Mouse (Mus musculus) stomach, embryonic 14.5 days (tissue): ENCODE data around the gene Map1b. TPM values are rescaled to one million over a fixed set of nuclear protein-coding genes. Genes with fewer than 3 reads are reported as not detected.

ENCODE experiments used
- ATAC-seq: fragments of 200-750 bp; cut with Nextera tagmentation; 2 replicates; pipeline ENCODE4 v1.8.0; 2017; ENCODE audit warnings: low read depth, moderate TSS enrichment; ENCODE audit not compliant: insufficient number of reproducible peaks, insufficient read depth, low FRiP score
- H3K27ac ChIP-seq: fragments of 300-500 bp; sonication (generic); 2 replicates; pipeline ENCODE4 v1.5.1; 2014; ENCODE audit warnings: mild to moderate bottlenecking, low read length, moderate library complexity, mixed read lengths
- H3K27me3 ChIP-seq: fragments of 300-500 bp; sonication (generic); 2 replicates; pipeline ENCODE4 v1.6.1; 2014; ENCODE audit warnings: low read length, control low read depth, mixed read lengths; ENCODE audit not compliant: control insufficient read depth, insufficient read depth
- H3K36me3 ChIP-seq: fragments of 300-500 bp; sonication (generic); 2 replicates; pipeline ENCODE4 v1.6.1; 2014; ENCODE audit warnings: mild to moderate bottlenecking, control low read depth, low read length, moderate library complexity, mixed read lengths; ENCODE audit not compliant: control insufficient read depth, insufficient read depth
- H3K4me1 ChIP-seq: fragments of 300-500 bp; sonication (generic); 2 replicates; pipeline ENCODE4 v1.6.1; 2014; ENCODE audit warnings: low read length, control low read depth, mixed read lengths; ENCODE audit not compliant: control insufficient read depth, insufficient read depth
- H3K4me2 ChIP-seq: fragments of 300-500 bp; sonication (generic); replicated peaks from 2 replicates; pipeline ENCODE4 v1.6.1; 2014; ENCODE audit warnings: low read depth, low read length, control low read depth
- H3K4me3 ChIP-seq: fragments of 300-500 bp; sonication (generic); 2 replicates; pipeline ENCODE4 v1.5.1; 2014; ENCODE audit warnings: low read depth, low read length, control low read depth
- H3K9ac ChIP-seq: fragments of 300-500 bp; sonication (generic); replicated peaks from 2 replicates; pipeline ENCODE4 v1.6.1; 2014; ENCODE audit warnings: low read depth, mild to moderate bottlenecking, control low read depth, low read length, moderate library complexity, mixed read lengths
- H3K9me3 ChIP-seq: fragments of 300-500 bp; sonication (generic); 2 replicates; pipeline ENCODE4 v1.6.1; 2016; ENCODE audit warnings: low read depth, low read length, control low read depth; ENCODE audit not compliant: control insufficient read depth
- WGBS: fragments of 180-500 bp; shearing (Covaris S2); extraction: QIAGEN DNeasy Blood & Tissue Kit; methylation state at CpG from one replicate; pipeline ENCODE4 v1.1.7; 2014; 5-methylcytosine and 5-hydroxymethylcytosine counted together
- polyA plus RNA-seq: library from polyadenylated mRNA; unstranded; fragments of >200 nt; fragmentation: Nextera tagmentation; extraction: Ambion mirVana; gene quantifications from 2 replicates; pipeline ENCODE4 v1.2.1, GENCODE M21; 2014

Map1b gene
- polyA plus RNA-seq, 1 experiment from 2014 or later = 244 TPM

GRCm38 (mm10) chr13:99413481-99414351 lies 102.6 kb downstream of the Map1b start:
- no peaks in the 10 kb centered on the region for H3K27me3 ChIP-seq
- 46% methylated on average over 13 of the region's 13 CpGs for WGBS
- 0 out of 2 replicates have a peak, but pooled peaks cover 6% of the 10 kb centered on the region for H3K4me1 ChIP-seq
- no peak for ATAC-seq
- 0 out of 2 replicates have a peak overlapping the region, but pooled peaks have one; percentile 10 for H3K27ac ChIP-seq
- no peak overlapping the region for H3K4me3 ChIP-seq
- H3K4me2 ChIP-seq = no peak overlapping the region
- H3K9ac ChIP-seq = no peak overlapping the region
- H3K36me3 ChIP-seq = peaks cover 9% of the 10 kb centered on the region; the same call in 1 of the 2 replicates
- H3K9me3 ChIP-seq = no peaks in the 10 kb centered on the region

GRCm38 (mm10) chr13:99412477-99413080 lies 103.8 kb downstream of the Map1b start:
- H3K4me2 ChIP-seq = no peak overlapping the region
- no peak for ATAC-seq
- H3K9ac ChIP-seq = no peak overlapping the region
- H3K9me3 ChIP-seq = no peaks in the 10 kb centered on the region
- 69% methylated on average over 11 of the region's 11 CpGs for WGBS
- no peak overlapping the region for H3K4me3 ChIP-seq
- H3K36me3 ChIP-seq = peaks cover 9% of the 10 kb centered on the region; the same call in 1 of the 2 replicates
- peak overlapping the region; percentile 44; the same call in 1 of the 2 replicates for H3K27ac ChIP-seq
- H3K4me1 ChIP-seq = 0 out of 2 replicates have a peak, but pooled peaks cover 6% of the 10 kb centered on the region
- no peaks in the 10 kb centered on the region for H3K27me3 ChIP-seq

DNA sequence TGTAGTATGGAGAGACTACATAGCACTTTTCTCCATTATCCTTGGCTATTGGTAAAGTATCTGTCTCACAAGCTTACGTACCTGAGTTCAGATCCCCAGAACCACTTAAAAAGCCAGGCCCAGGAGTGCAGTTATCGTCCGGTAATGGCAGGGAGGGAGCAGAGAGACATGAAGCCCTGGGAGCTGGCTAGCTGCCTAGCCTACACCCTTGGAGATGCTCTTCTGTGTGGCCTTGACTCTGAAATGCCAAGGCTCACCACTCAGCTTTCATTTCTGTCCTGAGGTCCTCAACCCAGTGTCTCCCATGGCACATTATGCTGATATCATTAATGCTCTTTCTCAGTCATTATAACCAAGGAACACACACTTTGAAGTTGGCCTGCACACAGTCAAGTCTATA lies 104.6 kb downstream of the Map1b start:
- no peak for ATAC-seq
- H3K27me3 ChIP-seq = no peaks in the 10 kb centered on the region
- H3K4me3 ChIP-seq = no peak overlapping the region
- 0 out of 2 replicates have a peak, but pooled peaks cover 6% of the 10 kb centered on the region for H3K4me1 ChIP-seq
- H3K36me3 ChIP-seq = peaks cover 9% of the 10 kb centered on the region; the same call in 1 of the 2 replicates
- H3K9me3 ChIP-seq = no peaks in the 10 kb centered on the region
- no peak overlapping the region for H3K4me2 ChIP-seq
- H3K9ac ChIP-seq = no peak overlapping the region
- WGBS = 94% methylated on average over 3 of the region's 3 CpGs
- no peak overlapping the region for H3K27ac ChIP-seq

GRCm38 (mm10) chr13:99410611-99411515 lies 105.5 kb downstream of the Map1b start:
- H3K9me3 ChIP-seq = no peaks in the 10 kb centered on the region
- no peak for ATAC-seq
- no peaks in the 10 kb centered on the region for H3K27me3 ChIP-seq
- no peak overlapping the region for H3K9ac ChIP-seq
- no peak overlapping the region for H3K4me3 ChIP-seq
- 0 out of 2 replicates have a peak, but pooled peaks cover 6% of the 10 kb centered on the region for H3K4me1 ChIP-seq
- H3K36me3 ChIP-seq = peaks cover 14% of the 10 kb centered on the region; the same call in 1 of the 2 replicates
- no peak overlapping the region for H3K27ac ChIP-seq
- WGBS = 74% methylated on average over 14 of the region's 14 CpGs
- H3K4me2 ChIP-seq = no peak overlapping the region

GRCm38 (mm10) chr13:99409216-99409615 lies 107.1 kb downstream of the Map1b start:
- Histone ChIP-seq H3K4me3 (no peak overlapping the region), H3K4me2 (no peak overlapping the region), H3K9ac (no peak overlapping the region), H3K9me3 (no peaks in the 10 kb centered on the region), H3K27ac (no peak overlapping the region), H3K27me3 (no peaks in the 10 kb centered on the region), H3K4me1 (0 out of 2 replicates have a peak, but pooled peaks cover 3% of the 10 kb centered on the region), H3K36me3 (peaks cover 17% of the 10 kb centered on the region; the same call in 1 of the 2 replicates)
- ATAC-seq = no peak
- 46% methylated on average over 2 of the region's 2 CpGs for WGBS

GRCm38 (mm10) chr13:99399373-99399772 lies 117.0 kb downstream of the Map1b start:
- 66% methylated on average over 4 of the region's 4 CpGs for WGBS
- H3K27ac ChIP-seq = no peak overlapping the region
- H3K9ac ChIP-seq = no peak overlapping the region
- H3K27me3 ChIP-seq = no peaks in the 10 kb centered on the region
- H3K4me1 ChIP-seq = 0 out of 2 replicates have a peak, but pooled peaks cover 6% of the 10 kb centered on the region
- no peaks in the 10 kb centered on the region for H3K9me3 ChIP-seq
- no peak overlapping the region for H3K4me2 ChIP-seq
- ATAC-seq = no peak
- H3K4me3 ChIP-seq = no peak overlapping the region
- H3K36me3 ChIP-seq = peaks cover 13% of the 10 kb centered on the region; the same call in 1 of the 2 replicates

GRCm38 (mm10) chr13:99398149-99398701 lies 118.1 kb downstream of the Map1b start:
- Histone ChIP-seq H3K27me3 (no peaks in the 10 kb centered on the region), H3K9ac (no peak overlapping the region), H3K4me2 (no peak overlapping the region), H3K4me3 (no peak overlapping the region), H3K36me3 (peaks cover 6% of the 10 kb centered on the region; the same call in 1 of the 2 replicates), H3K9me3 (no peaks in the 10 kb centered on the region), H3K4me1 (0 out of 2 replicates have a peak, but pooled peaks cover 6% of the 10 kb centered on the region), H3K27ac (no peak overlapping the region)
- ATAC-seq = no peak
- 80% methylated on average over 12 of the region's 12 CpGs for WGBS
